Mouse (Mus musculus) midbrain, embryonic 11.5 days (tissue): Measurements from ENCODE around the gene Irak1bp1. TPM values are rescaled to one million over a fixed set of nuclear protein-coding genes. Genes with fewer than 3 reads are reported as not detected.

Experiments
- ATAC-seq: fragments of 200-750 bp; cut with Nextera tagmentation; 2 replicates; pipeline ENCODE4 v1.8.0; 2017; ENCODE audit warnings: moderate TSS enrichment, moderate library complexity; ENCODE audit not compliant: low FRiP score
- DNase-seq: peaks from one replicate; pipeline ENCODE4 v3.0.0; 2015; ENCODE audit warnings: low spot score; ENCODE audit errors: missing footprints
- H3K27ac ChIP-seq: fragments of 300-500 bp; sonication (generic); 2 replicates; pipeline ENCODE4 v1.5.1; 2014; ENCODE audit warnings: low read depth, low read length
- H3K27me3 ChIP-seq: fragments of 300-500 bp; sonication (generic); 2 replicates; pipeline ENCODE4 v1.6.1; 2014; ENCODE audit warnings: mild to moderate bottlenecking, low read length, moderate library complexity, mixed read lengths; ENCODE audit not compliant: control insufficient read depth, insufficient read depth
- H3K36me3 ChIP-seq: fragments of 300-500 bp; sonication (generic); 2 replicates; pipeline ENCODE4 v1.6.1; 2014; ENCODE audit warnings: mild to moderate bottlenecking, low read length, moderate library complexity, mixed read lengths; ENCODE audit not compliant: control insufficient read depth, insufficient read depth
- H3K4me1 ChIP-seq: fragments of 300-500 bp; sonication (generic); 2 replicates; pipeline ENCODE4 v1.6.1; 2014; ENCODE audit warnings: low read length; ENCODE audit not compliant: control insufficient read depth, insufficient read depth
- H3K4me2 ChIP-seq: fragments of 300-500 bp; sonication (generic); 2 replicates; pipeline ENCODE4 v1.6.1; 2014; ENCODE audit warnings: mild to moderate bottlenecking, moderate library complexity
- H3K4me3 ChIP-seq: fragments of 300-500 bp; sonication (generic); 2 replicates; pipeline ENCODE4 v1.5.1; 2014; ENCODE audit warnings: low read depth, low read length
- H3K9ac ChIP-seq: fragments of 300-500 bp; sonication (generic); 2 replicates; pipeline ENCODE4 v1.6.1; 2014; ENCODE audit warnings: low read length
- H3K9me3 ChIP-seq: fragments of 300-500 bp; sonication (generic); 2 replicates; pipeline ENCODE4 v1.6.1; 2016; ENCODE audit warnings: low read length; ENCODE audit not compliant: control insufficient read depth
- WGBS: fragments of 180-500 bp; shearing (Covaris S2); extraction: QIAGEN DNeasy Blood & Tissue Kit; methylation state at CpG from one replicate; pipeline ENCODE4 v1.1.7; 2014; 5-methylcytosine and 5-hydroxymethylcytosine counted together
- polyA plus RNA-seq: library from polyadenylated mRNA; unstranded; fragments of >200 nt; fragmentation: Nextera tagmentation; extraction: Ambion mirVana; gene quantifications from 2 replicates; pipeline ENCODE4 v1.2.1, GENCODE M21; 2014

The Irak1bp1 gene
- polyA plus RNA-seq, 1 experiment from 2014 or later = 31.3 TPM

DNA sequence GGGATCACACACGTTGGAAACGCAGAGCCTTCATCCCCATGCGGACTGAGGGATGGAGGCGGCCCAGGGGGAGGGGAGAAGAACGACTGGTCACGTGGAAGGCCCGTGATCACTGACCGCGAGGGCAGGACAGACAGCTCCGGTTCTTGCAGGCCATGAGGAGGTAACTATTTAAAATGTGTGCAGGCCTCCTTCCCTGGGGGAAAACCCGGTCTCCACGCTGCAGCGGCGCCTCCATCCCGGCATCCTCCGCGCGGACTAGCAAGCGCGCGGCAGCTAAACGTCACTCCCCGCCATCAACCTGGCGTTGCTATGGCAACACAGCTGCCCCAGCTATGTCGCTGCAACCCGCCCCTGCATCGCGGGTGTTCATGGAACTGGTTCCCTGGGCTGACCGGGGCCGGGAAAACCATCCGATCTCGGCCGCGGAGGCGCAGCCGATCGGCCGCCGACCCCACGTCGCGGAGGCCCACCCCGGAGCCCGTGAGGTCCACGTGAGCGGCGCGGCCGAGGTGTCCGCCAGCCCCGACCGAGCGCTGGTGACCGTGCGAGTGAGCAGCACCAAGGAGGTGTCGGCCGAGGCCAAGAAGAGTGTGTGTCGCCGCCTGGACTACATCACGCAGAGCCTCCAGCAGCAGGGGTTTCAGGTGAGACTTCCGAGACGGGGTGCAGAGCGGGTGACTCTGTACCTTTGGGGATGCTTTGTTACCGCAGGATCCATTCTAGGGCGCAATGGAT is 522 bp downstream of the Irak1bp1 start:
- Histone ChIP-seq H3K4me2 (peak overlapping the region; percentile 54), H3K27me3 (no peaks in the 10 kb centered on the region), H3K9me3 (no peaks in the 10 kb centered on the region), H3K4me1 (peaks cover 6% of the 10 kb centered on the region), H3K4me3 (peak overlapping the region; percentile 70), H3K36me3 (no peaks in the 10 kb centered on the region; the same call in 1 of the 2 replicates), H3K9ac (peak overlapping the region; percentile 79), H3K27ac (peak overlapping the region; percentile 91)
- ATAC-seq (peak; percentile 96), DNase-seq (peak; percentile 99)
- under 1% methylated on average over 65 of the region's 65 CpGs for WGBS

- Histone ChIP-seq H3K27ac (no peak overlapping the region), H3K4me3 (no peak overlapping the region), H3K9me3 (no peaks in the 10 kb centered on the region; the same call in 1 of the 2 replicates), H3K36me3 (no peaks in the 10 kb centered on the region), H3K27me3 (no peaks in the 10 kb centered on the region), H3K9ac (no peak overlapping the region), H3K4me2 (no peak overlapping the region; the same call in 1 of the 2 replicates), H3K4me1 (peaks cover 6% of the 10 kb centered on the region)
- ATAC-seq = no peak
- no peak for DNase-seq
- WGBS = 44% methylated on average over 4 of the region's 4 CpGs
Measured at GRCm38 (mm10) chr9:82831891-82832290, 2.6 kb downstream of the Irak1bp1 start.

DNA sequence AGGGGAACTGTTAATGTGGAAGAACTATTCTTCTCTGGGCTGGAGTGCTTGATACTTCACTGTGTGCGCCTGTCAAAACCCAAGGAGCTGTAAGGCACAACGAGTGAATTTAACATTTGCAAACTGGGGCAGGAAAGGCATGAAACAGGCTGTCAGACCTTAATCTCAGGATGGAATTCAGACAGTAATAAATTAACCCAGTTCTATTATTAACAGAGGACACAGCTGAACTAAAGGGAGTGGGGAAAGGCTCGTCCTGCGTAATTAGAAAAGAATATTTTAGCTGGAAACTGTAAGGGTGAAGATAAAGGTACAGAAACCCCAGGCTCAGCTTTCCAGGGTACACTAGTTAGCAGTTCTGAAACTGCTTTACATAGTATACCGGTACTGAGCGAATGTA is 6.6 kb downstream of the Irak1bp1 start:
- H3K9ac ChIP-seq = no peak overlapping the region
- no peaks in the 10 kb centered on the region; the same call in 1 of the 2 replicates for H3K9me3 ChIP-seq
- H3K4me2 ChIP-seq = no peak overlapping the region
- H3K4me3 ChIP-seq = no peak overlapping the region
- no peak for ATAC-seq
- WGBS = 90% methylated on average over 6 of the region's 6 CpGs
- H3K36me3 ChIP-seq = no peaks in the 10 kb centered on the region
- no peak for DNase-seq
- H3K4me1 ChIP-seq = peaks cover 2% of the 10 kb centered on the region; the same call in 1 of the 2 replicates
- H3K27ac ChIP-seq = no peak overlapping the region
- no peaks in the 10 kb centered on the region for H3K27me3 ChIP-seq

- no peak overlapping the region for H3K4me2 ChIP-seq
- H3K9ac ChIP-seq = no peak overlapping the region
- no peaks in the 10 kb centered on the region for H3K27me3 ChIP-seq
- no peaks in the 10 kb centered on the region for H3K9me3 ChIP-seq
- no peaks in the 10 kb centered on the region for H3K4me1 ChIP-seq
- ATAC-seq = no peak
- DNase-seq = peak; percentile 28
- H3K4me3 ChIP-seq = no peak overlapping the region
- 97% methylated on average over 4 of the region's 4 CpGs for WGBS
- no peak overlapping the region for H3K27ac ChIP-seq
- peaks cover 5% of the 10 kb centered on the region; the same call in 1 of the 2 replicates for H3K36me3 ChIP-seq
Measured at GRCm38 (mm10) chr9:82842671-82843070, 13.3 kb downstream of the Irak1bp1 start.

DNA sequence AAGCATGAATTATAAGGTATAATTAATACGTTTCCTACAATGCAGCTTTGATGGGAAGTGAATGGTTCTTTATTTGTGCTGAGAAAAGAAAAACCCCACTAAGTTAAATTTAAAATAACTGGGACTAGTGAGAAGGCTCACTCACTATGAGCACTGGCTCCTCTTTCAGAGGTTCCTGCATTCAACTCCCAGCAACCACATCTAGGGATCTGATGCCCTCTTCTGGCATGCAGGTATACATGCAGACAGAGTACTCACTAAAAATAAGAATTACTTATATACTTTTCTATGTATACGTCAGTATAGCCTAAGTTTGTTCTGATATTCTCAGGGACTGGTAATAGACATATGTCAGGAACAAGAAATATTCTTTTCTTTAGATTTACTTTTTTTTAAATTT is 24.7 kb downstream of the Irak1bp1 start:
- no peak overlapping the region for H3K4me2 ChIP-seq
- no peak overlapping the region for H3K4me3 ChIP-seq
- H3K9ac ChIP-seq = no peak overlapping the region
- H3K27me3 ChIP-seq = no peaks in the 10 kb centered on the region
- H3K4me1 ChIP-seq = no peaks in the 10 kb centered on the region
- no peak overlapping the region for H3K27ac ChIP-seq
- DNase-seq (no peak), ATAC-seq (0 out of 2 replicates have a peak, but pooled peaks have one; percentile 59)
- no peaks in the 10 kb centered on the region for H3K36me3 ChIP-seq
- WGBS = 55% methylated on average over 2 of the region's 2 CpGs
- no peaks in the 10 kb centered on the region for H3K9me3 ChIP-seq

DNA sequence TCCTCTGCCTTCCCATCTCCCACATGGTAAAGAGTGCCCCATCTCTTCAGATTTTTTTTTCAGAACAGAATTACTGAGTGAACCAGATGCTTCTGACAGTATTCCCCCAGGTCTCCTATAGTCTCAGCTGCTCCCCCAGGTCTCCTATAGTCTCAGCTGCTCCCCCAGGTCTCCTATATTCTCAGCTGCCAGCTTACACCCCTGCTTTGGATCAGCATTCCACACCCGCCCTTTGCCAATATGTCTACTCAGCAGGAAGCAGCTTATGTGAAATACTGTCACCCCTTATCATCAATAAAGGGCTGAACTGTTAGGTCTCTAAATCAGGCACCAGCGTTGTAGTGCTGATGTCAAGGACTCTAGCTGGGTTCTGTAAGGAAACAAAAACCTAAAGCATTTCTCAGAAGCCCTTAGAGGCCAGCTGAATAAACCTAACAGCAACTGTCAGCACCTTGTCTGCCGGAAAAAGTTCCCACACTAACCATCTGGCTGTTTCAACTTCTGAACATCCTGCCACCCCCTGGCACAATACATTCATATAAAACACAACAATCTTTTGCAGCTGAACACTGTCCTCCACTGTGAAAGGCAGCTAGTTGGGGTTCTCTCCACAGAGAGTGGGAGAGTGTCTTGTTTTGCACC is 25.8 kb downstream of the Irak1bp1 start:
- no peaks in the 10 kb centered on the region for H3K9me3 ChIP-seq
- H3K4me1 ChIP-seq = no peaks in the 10 kb centered on the region
- no peak overlapping the region for H3K4me2 ChIP-seq
- H3K27me3 ChIP-seq = no peaks in the 10 kb centered on the region
- WGBS = 45% methylated on average over 3 of the region's 3 CpGs
- H3K4me3 ChIP-seq = no peak overlapping the region
- H3K9ac ChIP-seq = no peak overlapping the region
- no peak overlapping the region for H3K27ac ChIP-seq
- DNase-seq = no peak
- no peaks in the 10 kb centered on the region for H3K36me3 ChIP-seq
- no peak for ATAC-seq

DNA sequence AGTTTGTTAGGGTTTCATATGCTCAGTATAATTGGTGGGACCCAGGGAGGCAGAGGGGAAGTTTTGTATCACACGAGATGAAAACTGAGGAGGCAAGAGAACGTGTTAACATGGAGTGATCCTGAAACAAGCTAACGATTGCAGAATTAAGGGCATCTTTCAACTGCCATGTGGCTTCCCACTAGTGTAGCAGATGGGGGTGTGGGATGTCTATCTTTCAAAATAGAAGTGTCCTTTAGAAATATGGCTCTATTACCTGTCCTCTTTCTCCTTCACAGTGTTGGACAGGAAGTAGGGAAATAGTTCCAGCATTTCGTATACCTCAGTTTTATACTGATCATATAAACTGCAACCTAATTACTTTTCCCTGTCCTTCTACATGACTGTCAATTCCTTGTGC is 26.9 kb downstream of the Irak1bp1 start:
- Histone ChIP-seq H3K27me3 (no peaks in the 10 kb centered on the region), H3K36me3 (no peaks in the 10 kb centered on the region), H3K27ac (no peak overlapping the region), H3K4me3 (no peak overlapping the region), H3K4me1 (no peaks in the 10 kb centered on the region), H3K9me3 (no peaks in the 10 kb centered on the region), H3K9ac (no peak overlapping the region), H3K4me2 (no peak overlapping the region)
- ATAC-seq (no peak), DNase-seq (no peak)
- 91% methylated on average over 4 of the region's 4 CpGs for WGBS

- no peaks in the 10 kb centered on the region for H3K27me3 ChIP-seq
- H3K27ac ChIP-seq = no peak overlapping the region
- no peak for DNase-seq
- no peak for ATAC-seq
- H3K36me3 ChIP-seq = no peaks in the 10 kb centered on the region
- no peaks in the 10 kb centered on the region for H3K4me1 ChIP-seq
- H3K9ac ChIP-seq = no peak overlapping the region
- no peak overlapping the region for H3K4me2 ChIP-seq
- WGBS = 92% methylated on average over 2 of the region's 2 CpGs
- H3K4me3 ChIP-seq = no peak overlapping the region
- no peaks in the 10 kb centered on the region for H3K9me3 ChIP-seq
Measured at GRCm38 (mm10) chr9:82860805-82861204, 31.5 kb downstream of the Irak1bp1 start.

DNA sequence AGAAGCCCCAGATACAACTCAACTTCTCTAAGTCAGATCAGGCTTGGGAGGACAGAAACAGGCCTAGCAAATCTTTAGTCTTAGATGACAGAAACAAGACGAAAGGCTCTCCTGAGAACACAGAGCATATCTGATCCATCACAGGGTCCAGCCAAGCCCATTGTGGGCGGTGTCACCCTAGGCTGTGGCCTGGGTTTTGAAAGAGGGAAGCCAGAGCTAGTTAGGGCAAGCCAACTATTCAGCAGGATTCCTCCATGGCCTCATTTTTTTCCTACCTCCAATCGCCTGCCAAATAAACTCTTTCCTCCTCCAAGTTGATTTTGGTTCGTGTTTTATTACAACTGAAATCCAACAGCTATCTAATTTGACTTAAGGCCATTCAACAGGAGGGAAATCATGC is 32.0 kb downstream of the Irak1bp1 start:
- H3K27me3 ChIP-seq = no peaks in the 10 kb centered on the region
- H3K27ac ChIP-seq = no peak overlapping the region
- H3K9me3 ChIP-seq = no peaks in the 10 kb centered on the region
- no peak for ATAC-seq
- no peak for DNase-seq
- no peak overlapping the region for H3K4me3 ChIP-seq
- no peaks in the 10 kb centered on the region for H3K36me3 ChIP-seq
- H3K4me2 ChIP-seq = no peak overlapping the region
- H3K4me1 ChIP-seq = no peaks in the 10 kb centered on the region
- 85% methylated on average over 4 of the region's 4 CpGs for WGBS
- no peak overlapping the region for H3K9ac ChIP-seq
